Mouse (Mus musculus): ENCODE measurements around the gene Ghrh.

GRCm38 (mm10) chr2:157360028-157360427, 12.7 kb upstream of the Ghrh start:
- TF ChIP-seq POLR2A (IDR thresholded peaks at IDR 0.05; ENCODE audit: extremely low read depth, insufficient read depth, low read length) (no peak), CTCF (IDR thresholded peaks at IDR 0.05; ENCODE audit: low read depth, low read length) (no peak)

All from liver, adult 2 months (tissue).